Mouse (Mus musculus): ENCODE measurements around the gene Mylip.

Mylip gene

GRCm38 (mm10) chr13:45389448-45390311 lies at the start of gene Mylip:
Gene Mylip, plus strand, starts transcription at chr13:45389742.
- DNase-seq = peak; percentile 99

DNA sequence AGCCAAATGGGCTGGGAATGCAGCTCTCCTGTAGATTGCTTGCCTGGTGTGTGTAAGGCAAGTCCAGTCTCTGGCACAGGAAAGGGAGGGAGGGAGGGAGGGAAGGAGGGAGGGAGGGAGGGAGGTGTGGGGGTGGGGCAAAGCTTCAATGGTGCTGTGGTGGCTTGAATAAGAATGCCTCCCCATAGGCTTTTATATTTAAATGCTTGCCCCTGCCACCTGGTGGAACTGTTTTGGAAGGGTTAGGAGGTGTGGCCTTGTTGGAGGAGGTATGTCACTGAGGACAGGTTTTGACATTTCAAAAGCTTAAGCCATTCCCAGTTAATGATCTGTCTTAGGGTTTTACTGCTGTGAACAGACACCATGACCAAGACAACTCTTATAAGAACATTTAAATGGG lies 47.6 kb upstream of the Mylip start:
- DNase-seq = no peak

DNA sequence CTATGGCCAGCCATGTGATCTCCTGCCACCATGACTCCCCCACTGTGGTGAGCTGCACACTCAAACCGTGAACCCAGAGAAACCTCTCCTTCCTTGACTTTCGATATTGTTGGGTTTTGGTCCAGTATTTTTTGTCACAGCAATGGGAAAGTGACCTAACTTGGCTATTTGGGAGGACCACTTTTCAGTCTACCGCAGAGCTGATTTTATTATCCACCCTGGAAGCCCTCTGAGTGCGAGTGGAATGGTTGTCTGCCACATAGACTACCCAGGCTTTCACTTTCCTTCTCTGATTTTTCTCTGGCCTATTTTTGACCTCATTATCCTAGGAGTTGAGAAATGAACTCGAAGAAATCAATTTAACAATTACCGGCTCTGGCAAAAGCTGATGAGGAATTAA lies 46.0 kb upstream of the Mylip start:
- no peak for DNase-seq

DNA sequence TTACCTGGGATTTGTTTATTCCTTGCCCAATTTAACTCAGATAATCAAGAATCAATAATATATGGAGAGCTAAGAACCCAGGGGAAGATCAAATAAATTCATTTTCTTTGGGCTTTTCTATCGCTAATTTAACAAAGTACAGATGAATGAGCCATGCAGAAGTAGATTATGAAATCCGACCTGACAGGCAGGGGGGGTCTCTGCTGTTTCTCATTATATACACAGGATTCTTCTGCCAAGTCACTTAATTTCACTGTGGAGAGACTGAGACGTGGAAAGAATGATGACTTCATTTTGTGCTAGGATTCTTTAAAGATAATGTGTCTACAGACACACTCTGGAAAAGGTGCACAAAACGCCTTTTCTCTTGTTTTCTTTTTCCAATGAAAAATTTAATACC lies 45.6 kb upstream of the Mylip start:
- no peak for DNase-seq

DNA sequence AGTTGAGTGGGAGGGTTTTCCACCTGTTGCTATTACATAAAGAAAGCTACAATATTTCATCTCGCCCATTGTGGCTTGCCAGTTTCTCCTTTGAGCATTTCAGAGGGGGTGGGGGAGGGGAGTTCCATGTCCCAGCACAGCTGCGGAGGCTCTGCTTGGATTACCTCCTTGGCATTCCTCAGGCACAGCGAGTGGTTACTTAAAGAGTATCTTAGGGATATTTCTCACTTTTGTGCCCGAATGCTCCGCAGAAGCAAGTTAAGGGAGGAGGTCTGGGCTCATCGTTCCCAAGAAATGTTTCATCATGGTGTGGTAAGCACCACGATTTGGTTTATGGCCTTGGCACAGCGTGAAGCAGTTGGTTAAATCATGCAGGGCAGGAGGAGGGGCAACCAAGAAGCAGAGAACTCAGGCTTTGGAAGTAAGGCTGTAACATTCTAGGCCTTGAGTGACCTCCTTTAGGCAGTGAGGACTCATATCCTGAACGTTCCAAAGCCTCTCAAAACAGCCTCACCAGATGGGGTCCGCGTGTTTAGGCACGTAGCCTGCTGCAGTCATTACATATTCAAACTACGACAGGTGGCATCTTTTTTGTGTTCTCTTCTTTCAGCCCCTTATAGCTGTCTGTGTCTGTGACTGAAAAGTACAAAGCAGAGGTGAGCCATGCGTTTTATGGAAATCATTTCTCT lies 43.9 kb upstream of the Mylip start:
- no peak for DNase-seq

GRCm38 (mm10) chr13:45351483-45351882 lies 38.1 kb upstream of the Mylip start:
- DNase-seq = no peak

- DNase-seq = no peak
Observed at GRCm38 (mm10) chr13:45354824-45355223, 34.7 kb upstream of the Mylip start.

GRCm38 (mm10) chr13:45358208-45358607 lies 31.3 kb upstream of the Mylip start:
- DNase-seq = no peak

DNA sequence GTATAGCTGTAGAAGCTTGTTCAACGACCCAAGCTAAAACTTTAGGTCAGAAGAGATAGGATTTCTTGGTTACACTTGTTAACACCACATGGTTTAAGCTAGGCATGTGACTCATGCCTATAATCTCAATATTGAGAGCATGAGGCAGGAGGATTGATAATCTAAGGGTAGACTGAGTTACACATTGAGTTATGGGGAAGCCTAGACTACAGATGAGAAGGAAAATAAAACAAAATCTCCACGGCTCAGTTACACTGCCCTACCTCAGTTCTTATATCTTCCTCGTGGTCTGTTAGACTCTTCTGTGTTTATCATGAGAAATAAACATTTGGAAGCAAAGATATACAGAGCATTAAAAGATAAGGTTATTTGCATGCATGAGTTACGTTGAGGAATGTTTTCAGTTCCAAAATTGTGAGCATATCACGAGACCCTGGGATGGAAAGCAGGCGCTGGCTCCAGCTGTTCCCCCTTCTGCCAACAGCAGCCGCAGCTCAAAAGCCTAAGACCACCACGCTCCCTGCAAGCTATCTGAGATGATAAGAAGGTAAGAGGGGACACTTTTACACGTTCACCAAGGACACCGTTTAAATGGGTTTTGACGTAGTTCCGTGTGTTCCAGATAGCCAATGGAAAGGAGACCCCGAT lies 30.7 kb upstream of the Mylip start:
- DNase-seq = no peak

DNA sequence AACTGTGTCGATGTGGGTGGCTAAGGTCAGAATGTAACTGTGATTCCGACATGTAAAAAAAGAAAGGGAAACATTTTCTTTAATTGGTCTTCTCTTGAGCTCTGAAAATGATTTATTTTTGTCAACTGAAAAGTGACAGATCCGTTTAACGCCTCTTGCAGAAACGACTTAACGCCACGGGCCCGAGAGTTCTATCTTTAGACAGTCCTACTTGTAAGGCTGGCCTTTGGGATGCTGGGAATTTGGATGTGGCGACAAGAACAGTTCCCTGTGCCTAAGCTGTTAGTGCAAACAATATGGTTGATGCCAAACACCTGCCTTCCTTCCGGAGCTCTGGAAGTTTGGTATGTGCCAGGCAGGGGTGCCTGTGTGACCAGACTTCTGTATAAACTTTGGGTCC lies 23.8 kb upstream of the Mylip start:
- no peak for DNase-seq

DNA sequence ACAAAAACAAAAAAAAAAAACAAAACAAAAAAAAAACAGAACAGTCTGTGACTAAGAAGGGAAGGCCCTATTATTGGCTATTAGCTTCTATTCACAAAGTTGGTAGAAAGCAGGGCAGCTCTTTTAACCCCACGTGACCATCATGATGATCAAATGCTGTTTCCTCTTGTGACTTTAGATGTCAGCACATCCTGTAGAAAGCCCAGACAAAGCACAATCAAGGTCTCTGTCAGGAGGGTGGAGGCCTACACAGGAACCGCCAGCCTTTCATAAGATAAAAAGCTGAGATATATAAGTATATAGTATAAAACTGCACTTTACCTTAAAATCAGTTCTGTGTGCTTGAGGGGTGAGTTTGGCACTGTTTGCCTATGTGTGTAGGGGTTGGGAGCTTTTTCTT lies 17.9 kb upstream of the Mylip start:
- no peak for DNase-seq

DNA sequence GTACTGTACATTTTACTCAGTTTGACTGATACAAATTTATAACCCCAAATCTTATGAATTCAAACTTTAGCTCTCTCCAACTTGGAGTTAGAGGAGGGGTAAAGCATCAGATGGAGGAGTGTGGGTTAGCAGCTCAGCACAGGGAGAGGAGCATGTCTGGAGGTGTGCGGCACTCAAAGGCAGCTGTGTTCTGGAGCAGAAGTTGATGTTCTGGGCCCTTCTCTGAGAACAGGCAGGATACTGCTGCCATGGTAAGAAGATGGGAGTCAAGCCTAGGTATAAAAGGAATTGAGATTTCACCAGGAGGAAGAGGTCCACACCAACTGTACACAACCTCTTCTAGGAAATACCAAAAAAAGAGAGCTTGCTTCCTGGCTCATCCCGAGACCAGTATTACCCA lies 17.1 kb upstream of the Mylip start:
- DNase-seq = no peak

GRCm38 (mm10) chr13:45374846-45375245 lies 14.7 kb upstream of the Mylip start:
- DNase-seq = no peak

- no peak for DNase-seq
Observed at GRCm38 (mm10) chr13:45382208-45382607, 7.3 kb upstream of the Mylip start.

GRCm38 (mm10) chr13:45384636-45385035 lies 4.9 kb upstream of the Mylip start:
- DNase-seq = no peak

DNA sequence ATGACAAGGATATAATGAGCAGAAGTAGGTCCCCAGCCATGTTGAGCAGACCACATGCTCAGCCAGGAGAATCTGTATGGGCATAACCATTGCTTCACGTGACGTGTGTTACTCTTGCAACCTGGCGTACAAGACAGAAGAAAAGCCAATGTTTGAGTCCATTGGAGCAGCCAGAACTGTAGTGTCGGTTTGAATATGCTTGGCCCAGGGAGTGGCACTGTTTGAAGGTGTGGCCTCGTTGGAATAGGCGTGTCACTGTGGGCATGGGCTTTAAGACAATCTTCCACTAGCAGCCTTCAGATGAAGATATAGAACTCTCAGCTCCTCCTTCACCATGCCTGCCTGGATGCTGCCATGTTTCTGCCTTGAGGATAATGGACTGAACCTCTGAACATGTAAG lies 4.0 kb upstream of the Mylip start:
- no peak for DNase-seq

DNA sequence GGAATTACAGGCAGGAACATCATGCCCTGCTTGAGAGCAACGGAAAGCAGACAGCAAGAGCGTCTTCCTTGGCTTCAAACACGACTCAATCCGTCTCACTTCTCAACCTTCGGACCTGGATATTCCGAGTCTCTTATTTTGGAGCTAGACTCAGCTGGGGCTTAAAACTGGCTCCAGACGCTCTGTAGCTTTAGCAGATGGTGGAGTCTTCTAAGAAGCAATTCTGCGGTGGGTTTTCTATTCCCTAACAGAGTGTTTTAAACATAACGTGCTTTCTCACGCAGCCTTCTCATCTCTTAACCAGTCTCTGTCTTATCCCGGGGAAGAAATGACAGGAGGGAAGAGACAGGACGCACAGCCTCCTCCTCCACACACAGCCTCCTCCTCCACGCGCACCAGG lies 3.3 kb upstream of the Mylip start:
- DNase-seq = no peak

DNA sequence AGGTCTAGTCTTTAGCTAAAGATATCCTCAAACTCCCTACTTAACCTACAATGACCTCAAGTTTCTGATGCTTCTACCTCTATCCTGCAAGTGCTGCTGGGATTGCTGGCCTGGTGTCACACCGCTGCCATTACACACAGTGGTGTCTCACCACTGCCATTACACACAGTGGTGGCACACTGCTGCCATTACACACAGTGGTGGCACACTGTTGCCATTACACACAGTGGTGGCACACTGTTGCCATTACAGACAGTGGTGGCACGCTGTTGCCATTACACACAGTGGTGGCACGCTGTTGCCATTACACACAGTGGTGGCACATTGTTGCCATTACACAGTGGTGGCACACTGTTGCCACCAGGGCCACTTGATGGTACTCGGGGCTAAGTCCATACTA lies 2.3 kb upstream of the Mylip start:
- DNase-seq = no peak

DNA sequence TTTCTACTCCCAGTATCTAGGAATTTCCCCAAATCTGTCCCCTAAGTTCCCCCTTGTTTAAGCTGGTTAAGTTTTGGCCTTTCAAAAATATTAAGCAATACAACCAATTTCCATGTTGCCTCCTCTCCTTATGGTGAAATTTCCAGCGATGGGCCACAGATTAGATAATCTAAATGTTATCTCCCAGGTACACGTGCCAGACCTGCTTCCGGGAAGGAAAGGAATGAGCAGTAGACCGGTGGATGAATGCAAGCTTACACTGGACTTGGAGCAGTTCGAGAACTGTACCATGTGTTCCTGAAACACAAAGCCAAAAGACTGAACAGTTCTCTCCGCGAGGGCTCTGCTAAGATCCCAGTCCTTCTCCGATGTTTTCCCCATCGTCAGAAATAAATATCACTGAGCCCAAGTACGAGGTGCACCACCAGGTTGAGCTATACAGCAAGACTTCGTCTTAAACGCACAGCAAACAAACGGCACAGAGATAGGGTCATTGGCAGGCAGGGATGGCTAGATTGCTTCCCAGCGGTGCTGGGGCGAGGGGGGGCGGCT lies 1.2 kb upstream of the Mylip start:
- DNase-seq = no peak

DNA sequence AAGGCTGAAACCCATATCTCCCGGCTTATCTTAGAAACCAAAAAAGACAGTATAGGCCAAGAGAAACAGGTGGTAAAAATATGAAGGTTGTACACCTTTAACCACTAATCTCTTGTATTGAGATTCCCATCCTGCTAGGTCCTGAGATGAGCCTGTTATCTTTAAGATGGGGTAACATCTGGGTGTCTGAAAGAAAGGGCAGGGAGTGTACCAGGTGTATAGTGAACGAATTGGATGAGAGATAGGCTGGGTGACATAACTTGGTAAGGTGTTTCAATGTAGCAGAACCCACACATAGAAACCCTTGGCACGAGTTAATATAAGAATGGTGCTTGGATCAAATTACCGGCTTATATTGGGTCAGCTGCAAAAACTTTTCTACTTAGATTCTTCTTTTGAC lies 653 bp upstream of the Mylip start:
- DNase-seq = no peak

GRCm38 (mm10) chr13:45390312-45390961 lies 895 bp downstream of the Mylip start:
- DNase-seq = peak; percentile 46

DNA sequence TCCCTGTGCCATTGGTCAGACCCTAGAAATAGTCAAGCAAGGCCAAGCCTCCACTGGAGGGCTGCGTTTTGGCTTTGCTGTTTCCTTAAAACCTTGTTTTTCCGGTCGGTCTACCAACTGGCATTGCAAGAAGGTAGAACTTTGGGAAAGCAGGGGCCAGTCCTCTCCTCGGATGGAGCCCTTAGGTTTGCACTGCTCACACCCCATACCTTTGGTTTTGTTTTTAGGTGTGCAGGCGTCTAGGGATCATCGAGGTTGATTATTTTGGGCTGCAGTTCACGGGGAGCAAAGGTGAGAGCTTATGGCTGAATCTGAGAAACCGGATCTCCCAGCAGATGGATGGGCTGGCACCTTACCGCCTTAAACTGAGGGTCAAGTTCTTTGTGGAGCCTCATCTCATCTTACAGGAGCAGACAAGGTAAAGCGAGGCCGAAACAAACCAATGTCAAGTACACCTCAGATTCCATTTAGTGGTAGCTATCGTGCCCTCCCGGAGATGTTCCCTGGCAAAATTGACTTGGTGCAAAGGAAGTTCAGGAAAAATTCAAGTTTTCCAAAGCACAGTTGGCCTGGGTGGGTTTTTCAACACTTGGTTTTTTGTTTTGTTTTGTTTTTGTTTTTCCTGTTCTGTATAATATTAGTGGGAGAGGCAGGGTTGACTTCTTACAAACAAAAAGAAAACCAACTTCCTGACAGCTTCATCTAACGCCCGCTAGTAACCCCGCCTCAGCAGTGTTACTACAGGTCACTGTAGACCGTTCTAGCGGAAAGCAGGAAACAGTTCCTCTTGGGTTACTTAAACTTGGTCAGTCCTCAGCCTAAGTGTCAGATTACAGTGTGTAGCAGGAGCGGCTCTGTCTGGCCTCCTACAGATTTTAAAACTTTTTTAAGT lies 1.7 kb downstream of the Mylip start:
- no peak for DNase-seq

All from cerebellum, adult 9-10 months (tissue).